Mouse (Mus musculus): Measurements from ENCODE around the gene Zc3hav1l. TPM values are rescaled to one million over a fixed set of nuclear protein-coding genes. Genes with fewer than 3 reads are reported as not detected.

The Zc3hav1l gene
- 5.3 and 6.1 TPM in 2 replicates for polyA plus RNA-seq (2014; fragmentation: Nextera tagmentation; extraction: Ambion mirVana)

GRCm38 (mm10) chr6:38298761-38299401, at the start of gene Zc3hav1l:
Gene Zc3hav1l (minus strand): TSS chr6:38299259.
- H3K4me1 ChIP-seq (ENCODE audit: control insufficient read depth, insufficient read depth, low read length) = peaks cover 3% of the 10 kb centered on the region; the same call in 1 of the 2 replicates
- under 1% methylated on average over 67 of the region's 70 CpGs for WGBS
- DNase-seq (ENCODE audit: low spot score) (peak; percentile 84), ATAC-seq (peak; percentile 97)
- H3K9me3 ChIP-seq (replicated peaks; ENCODE audit: control insufficient read depth, low read length) = no peaks in the 10 kb centered on the region
- H3K36me3 ChIP-seq (ENCODE audit: control insufficient read depth, insufficient read depth, low read length) = peaks cover 27% of the 10 kb centered on the region
- H3K4me3 ChIP-seq (ENCODE audit: low read depth, low read length) = peak within 1 kb of the TSS; percentile 76
- H3K4me2 ChIP-seq (ENCODE audit: low read length) = peak within 1 kb of the TSS; percentile 70
- peak within 1 kb of the TSS; percentile 95 for H3K9ac ChIP-seq (ENCODE audit: low read length)
- H3K27me3 ChIP-seq (replicated peaks; ENCODE audit: control insufficient read depth, insufficient read depth, low read length) = no peaks in the 10 kb centered on the region
- peak within 1 kb of the TSS; percentile 92 for H3K27ac ChIP-seq (ENCODE audit: low read depth, low read length)

DNA sequence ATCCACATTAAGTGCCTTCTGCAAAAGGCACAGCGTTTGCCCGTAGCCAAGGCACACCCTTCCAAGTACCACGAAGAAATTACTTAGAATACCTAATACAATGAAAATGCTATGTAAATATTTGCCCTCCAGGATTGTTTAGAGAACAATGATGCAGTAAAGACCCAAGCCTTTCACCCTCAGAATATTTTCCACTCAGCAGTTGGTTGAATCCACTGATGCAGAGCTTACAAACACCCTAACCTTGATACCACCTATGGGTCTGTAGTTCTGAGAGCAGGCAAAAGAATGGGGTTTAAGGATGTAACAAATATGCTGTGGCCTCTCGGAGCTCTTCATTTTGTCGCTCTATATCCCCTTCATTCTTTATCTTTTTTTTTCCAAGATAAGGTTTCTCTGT, 48.8 kb upstream of the Zc3hav1l start:
- Histone ChIP-seq H3K36me3 (ENCODE audit: control insufficient read depth, insufficient read depth, low read length) (no peaks in the 10 kb centered on the region), H3K4me1 (ENCODE audit: control insufficient read depth, insufficient read depth, low read length) (no peaks in the 10 kb centered on the region), H3K4me3 (ENCODE audit: low read depth, low read length) (no peak overlapping the region), H3K27me3 (replicated peaks; ENCODE audit: control insufficient read depth, insufficient read depth, low read length) (peaks cover 18% of the 10 kb centered on the region), H3K4me2 (ENCODE audit: low read length) (no peak overlapping the region), H3K9ac (ENCODE audit: low read length) (no peak overlapping the region), H3K27ac (ENCODE audit: low read depth, low read length) (no peak overlapping the region), H3K9me3 (replicated peaks; ENCODE audit: control insufficient read depth, low read length) (no peaks in the 10 kb centered on the region)
- DNase-seq (ENCODE audit: low spot score) (no peak), ATAC-seq (no peak)
- WGBS = 81% methylated on average over 5 of the region's 5 CpGs

- WGBS = 57% methylated on average over 7 of the region's 7 CpGs
- no peak overlapping the region for H3K27ac ChIP-seq (ENCODE audit: low read depth, low read length)
- no peak for DNase-seq (ENCODE audit: low spot score)
- H3K4me1 ChIP-seq (ENCODE audit: control insufficient read depth, insufficient read depth, low read length) = no peaks in the 10 kb centered on the region
- H3K4me2 ChIP-seq (ENCODE audit: low read length) = no peak overlapping the region
- H3K9me3 ChIP-seq (replicated peaks; ENCODE audit: control insufficient read depth, low read length) = no peaks in the 10 kb centered on the region
- ATAC-seq = no peak
- H3K9ac ChIP-seq (ENCODE audit: low read length) = no peak overlapping the region
- H3K27me3 ChIP-seq (replicated peaks; ENCODE audit: control insufficient read depth, insufficient read depth, low read length) = peaks cover 3% of the 10 kb centered on the region; the same call in 1 of the 2 replicates
- no peaks in the 10 kb centered on the region for H3K36me3 ChIP-seq (ENCODE audit: control insufficient read depth, insufficient read depth, low read length)
- H3K4me3 ChIP-seq (ENCODE audit: low read depth, low read length) = no peak overlapping the region
Measured at GRCm38 (mm10) chr6:38345796-38346195, 46.7 kb upstream of the Zc3hav1l start.

GRCm38 (mm10) chr6:38344006-38344670, 45.1 kb upstream of the Zc3hav1l start:
- Histone ChIP-seq H3K27ac (ENCODE audit: low read depth, low read length) (no peak overlapping the region), H3K9ac (ENCODE audit: low read length) (no peak overlapping the region), H3K4me2 (ENCODE audit: low read length) (no peak overlapping the region), H3K4me1 (ENCODE audit: control insufficient read depth, insufficient read depth, low read length) (no peaks in the 10 kb centered on the region), H3K36me3 (ENCODE audit: control insufficient read depth, insufficient read depth, low read length) (no peaks in the 10 kb centered on the region), H3K9me3 (replicated peaks; ENCODE audit: control insufficient read depth, low read length) (no peaks in the 10 kb centered on the region), H3K27me3 (replicated peaks; ENCODE audit: control insufficient read depth, insufficient read depth, low read length) (no peaks in the 10 kb centered on the region), H3K4me3 (ENCODE audit: low read depth, low read length) (no peak overlapping the region)
- DNase-seq (ENCODE audit: low spot score) = no peak
- WGBS = 88% methylated on average over 7 of the region's 7 CpGs
- no peak for ATAC-seq

GRCm38 (mm10) chr6:38343581-38343980, 44.5 kb upstream of the Zc3hav1l start:
- DNase-seq (ENCODE audit: low spot score) = no peak
- H3K4me2 ChIP-seq (ENCODE audit: low read length) = no peak overlapping the region
- no peak for ATAC-seq
- no peaks in the 10 kb centered on the region for H3K9me3 ChIP-seq (replicated peaks; ENCODE audit: control insufficient read depth, low read length)
- no peaks in the 10 kb centered on the region for H3K4me1 ChIP-seq (ENCODE audit: control insufficient read depth, insufficient read depth, low read length)
- H3K4me3 ChIP-seq (ENCODE audit: low read depth, low read length) = no peak overlapping the region
- no peak overlapping the region for H3K27ac ChIP-seq (ENCODE audit: low read depth, low read length)
- 46% methylated on average over 3 of the region's 3 CpGs for WGBS
- H3K9ac ChIP-seq (ENCODE audit: low read length) = no peak overlapping the region
- no peaks in the 10 kb centered on the region for H3K27me3 ChIP-seq (replicated peaks; ENCODE audit: control insufficient read depth, insufficient read depth, low read length)
- H3K36me3 ChIP-seq (ENCODE audit: control insufficient read depth, insufficient read depth, low read length) = no peaks in the 10 kb centered on the region

DNA sequence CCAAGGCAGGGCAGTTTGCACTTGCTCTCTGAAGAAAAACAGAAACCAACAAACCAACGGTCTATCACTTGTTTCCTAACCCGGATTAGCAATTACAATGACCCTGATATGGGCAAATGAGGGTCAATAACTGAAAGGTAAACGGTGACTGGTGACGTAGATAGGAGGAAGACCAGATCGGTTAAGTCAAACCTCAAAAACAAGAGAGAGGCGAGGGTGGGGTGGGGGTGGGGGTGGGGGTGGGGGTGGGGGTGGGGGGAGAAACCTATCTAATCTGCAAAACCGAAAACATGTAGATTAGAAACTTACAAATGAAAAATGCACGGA, 43.6 kb upstream of the Zc3hav1l start:
- H3K27me3 ChIP-seq (replicated peaks; ENCODE audit: control insufficient read depth, insufficient read depth, low read length) = no peaks in the 10 kb centered on the region
- no peaks in the 10 kb centered on the region for H3K36me3 ChIP-seq (ENCODE audit: control insufficient read depth, insufficient read depth, low read length)
- H3K27ac ChIP-seq (ENCODE audit: low read depth, low read length) = no peak overlapping the region
- no peaks in the 10 kb centered on the region for H3K9me3 ChIP-seq (replicated peaks; ENCODE audit: control insufficient read depth, low read length)
- ATAC-seq = no peak
- no peak for DNase-seq (ENCODE audit: low spot score)
- no peak overlapping the region for H3K4me2 ChIP-seq (ENCODE audit: low read length)
- WGBS = 77% methylated on average over 8 of the region's 8 CpGs
- no peak overlapping the region for H3K4me3 ChIP-seq (ENCODE audit: low read depth, low read length)
- H3K9ac ChIP-seq (ENCODE audit: low read length) = no peak overlapping the region
- H3K4me1 ChIP-seq (ENCODE audit: control insufficient read depth, insufficient read depth, low read length) = no peaks in the 10 kb centered on the region

GRCm38 (mm10) chr6:38341751-38342665, 42.9 kb upstream of the Zc3hav1l start:
- H3K4me2 ChIP-seq (ENCODE audit: low read length) = no peak overlapping the region
- no peaks in the 10 kb centered on the region for H3K36me3 ChIP-seq (ENCODE audit: control insufficient read depth, insufficient read depth, low read length)
- H3K27me3 ChIP-seq (replicated peaks; ENCODE audit: control insufficient read depth, insufficient read depth, low read length) = no peaks in the 10 kb centered on the region
- no peaks in the 10 kb centered on the region for H3K9me3 ChIP-seq (replicated peaks; ENCODE audit: control insufficient read depth, low read length)
- H3K27ac ChIP-seq (ENCODE audit: low read depth, low read length) = no peak overlapping the region
- H3K4me1 ChIP-seq (ENCODE audit: control insufficient read depth, insufficient read depth, low read length) = no peaks in the 10 kb centered on the region
- no peak overlapping the region for H3K4me3 ChIP-seq (ENCODE audit: low read depth, low read length)
- DNase-seq (ENCODE audit: low spot score) (no peak), ATAC-seq (no peak)
- no peak overlapping the region for H3K9ac ChIP-seq (ENCODE audit: low read length)
- 79% methylated on average over 11 of the region's 11 CpGs for WGBS

- Histone ChIP-seq H3K9ac (ENCODE audit: low read length) (no peak overlapping the region), H3K4me2 (ENCODE audit: low read length) (no peak overlapping the region), H3K9me3 (replicated peaks; ENCODE audit: control insufficient read depth, low read length) (no peaks in the 10 kb centered on the region), H3K4me1 (ENCODE audit: control insufficient read depth, insufficient read depth, low read length) (no peaks in the 10 kb centered on the region), H3K36me3 (ENCODE audit: control insufficient read depth, insufficient read depth, low read length) (no peaks in the 10 kb centered on the region), H3K27ac (ENCODE audit: low read depth, low read length) (no peak overlapping the region), H3K27me3 (replicated peaks; ENCODE audit: control insufficient read depth, insufficient read depth, low read length) (no peaks in the 10 kb centered on the region), H3K4me3 (ENCODE audit: low read depth, low read length) (no peak overlapping the region)
- no peak for DNase-seq (ENCODE audit: low spot score)
- ATAC-seq = no peak
- WGBS = 69% methylated on average over 2 of the region's 2 CpGs
Measured at GRCm38 (mm10) chr6:38339078-38339477, 40.0 kb upstream of the Zc3hav1l start.
